ENCODE assay signal across 29 mouse cellular contexts in genomic region chr11:120583937-120584336, GRCm38 (mm10). TPM values are rescaled to one million over a fixed set of nuclear protein-coding genes. Genes with fewer than 3 reads are reported as not detected.
DNase-seq lines count a peak whose midpoint lies in the region; ATAC-seq and TF ChIP-seq lines count a peak whose summit lies in the region.
"Had no signal": no experiment of that assay in that cellular context is flagged by ENCODE, and none has a peak within 500 bp of the region (broad histone marks: within the 10 kb centered on the region; RNA-seq: fewer than 3 reads in every experiment).

No protein-coding gene starts in this region.

- no peak overlapping the region for H3K4me2 ChIP-seq in kidney, postnatal 0 days (ENCODE audit: low read length)
- H3K4me2 ChIP-seq in midbrain, embryonic 15.5 days, result no peak overlapping the region
- no peak overlapping the region for H3K4me2 ChIP-seq in hindbrain, embryonic 13.5 days
- H3K4me2 ChIP-seq: embryonic facial prominence, embryonic 13.5 days; forebrain, embryonic 13.5 days; heart, embryonic 13.5 days had no signal

- TF ChIP-seq POLR2A in kidney, adult 2 months (IDR thresholded peaks at IDR 0.05; ENCODE audit: low read depth, low read length), result no peak

- H3K9ac ChIP-seq in kidney, postnatal 0 days (ENCODE audit: low read depth, low read length), result no peak overlapping the region
- no peak overlapping the region for H3K9ac ChIP-seq in midbrain, embryonic 15.5 days
- no peak overlapping the region for H3K9ac ChIP-seq in hindbrain, embryonic 13.5 days
- H3K9ac ChIP-seq: embryonic facial prominence, embryonic 13.5 days; forebrain, embryonic 13.5 days; heart, embryonic 13.5 days had no signal

- no peaks in the 10 kb centered on the region for H3K27me3 ChIP-seq in kidney, postnatal 0 days (ENCODE audit: insufficient read depth, low read length)
- no peaks in the 10 kb centered on the region for H3K27me3 ChIP-seq in kidney, adult 2 months (replicated peaks; ENCODE audit: control insufficient read depth, insufficient read depth, low read length)
- no peaks in the 10 kb centered on the region for H3K27me3 ChIP-seq in midbrain, embryonic 15.5 days (replicated peaks)
- H3K27me3 ChIP-seq in hindbrain, embryonic 13.5 days, result no peaks in the 10 kb centered on the region
- H3K27me3 ChIP-seq: embryonic facial prominence, embryonic 13.5 days; forebrain, embryonic 13.5 days; heart, embryonic 13.5 days had no signal

- 100% methylated on average over 1 of the region's 1 CpGs for WGBS in kidney, postnatal 0 days
- 95% methylated on average over 1 of the region's 1 CpGs for WGBS in kidney, adult 2 months
- WGBS in midbrain, embryonic 15.5 days, result 97% methylated on average over 1 of the region's 1 CpGs
- 88% methylated on average over 1 of the region's 1 CpGs for WGBS in hindbrain, embryonic 13.5 days

- DNase-seq in kidney, postnatal 0 days (ENCODE audit: low spot score), result no peak
- no peak for DNase-seq in kidney, adult 2 months
- DNase-seq in ES-CJ7 (ENCODE audit: low read depth, low spot score) (peak; percentile 57), ZHBTc4 (ENCODE audit: low read depth, low spot score) (peak; percentile 39)
- DNase-seq: adrenal gland, adult 2 months; adrenal gland, postnatal 14 days; cerebellum, adult 11 months; cerebellum, adult 8-10 months; cerebellum, postnatal 10 days; cerebellum, postnatal 36 days; embryo, embryonic 11 days; gastrocnemius, postnatal 10 days; gastrocnemius, postnatal 36 days; heart, adult 2 months; heart, postnatal 14 days; heart, postnatal 4 days; kidney, adult 11 months had no signal

- TF ChIP-seq CTCF in kidney, postnatal 0 days (IDR thresholded peaks at IDR 0.05; ENCODE audit: low read depth), result 0 out of 2 replicates have a peak, but pooled peaks have one; percentile 1
- TF ChIP-seq CTCF in kidney, adult 2 months (conservative IDR thresholded peaks at IDR 0.05; ENCODE audit: insufficient read depth, insufficient read length, low read depth, low read length), result no peak

- H3K4me1 ChIP-seq in kidney, postnatal 0 days (replicated peaks; ENCODE audit: insufficient read depth, low read length), result peaks cover 12% of the 10 kb centered on the region
- H3K4me1 ChIP-seq in kidney, adult 2 months (ENCODE audit: control insufficient read depth, insufficient read depth, low read length), result peaks cover 16% of the 10 kb centered on the region
- peaks cover 26% of the 10 kb centered on the region for H3K4me1 ChIP-seq in midbrain, embryonic 15.5 days
- peaks cover 27% of the 10 kb centered on the region for H3K4me1 ChIP-seq in hindbrain, embryonic 13.5 days (replicated peaks)

- ATAC-seq in kidney, postnatal 0 days (replicated peaks; ENCODE audit: low FRiP score, low read depth), result no peak
- no peak for ATAC-seq in midbrain, embryonic 15.5 days (replicated peaks)
- ATAC-seq in hindbrain, embryonic 13.5 days (ENCODE audit: low FRiP score), result no peak
- ATAC-seq: forebrain, embryonic 13.5 days; forebrain, embryonic 16.5 days; hindbrain, embryonic 16.5 days; inflammation-experienced regulatory T-cells, adult 6 months had no signal

- H3K4me3 ChIP-seq in kidney, postnatal 0 days (replicated peaks; ENCODE audit: low read depth, low read length), result no peak overlapping the region
- H3K4me3 ChIP-seq in kidney, adult 2 months (ENCODE audit: insufficient read depth, low read depth, low read length), result no peak overlapping the region
- H3K4me3 ChIP-seq in midbrain, embryonic 15.5 days, result no peak overlapping the region
- no peak overlapping the region for H3K4me3 ChIP-seq in hindbrain, embryonic 13.5 days
- H3K4me3 ChIP-seq: embryonic facial prominence, embryonic 10.5 days; embryonic facial prominence, embryonic 13.5 days; erythroblast, embryonic 14.5 days; forebrain, embryonic 13.5 days; heart, adult 2 months; heart, embryonic 10.5 days; heart, embryonic 13.5 days had no signal

- H3K9me3 ChIP-seq in kidney, postnatal 0 days (replicated peaks; ENCODE audit: low read length), result no peaks in the 10 kb centered on the region
- no peaks in the 10 kb centered on the region for H3K9me3 ChIP-seq in midbrain, embryonic 15.5 days
- peaks cover 4% of the 10 kb centered on the region; the same call in 1 of the 2 replicates for H3K9me3 ChIP-seq in hindbrain, embryonic 13.5 days
- H3K9me3 ChIP-seq: forebrain, embryonic 13.5 days; heart, embryonic 10.5 days had no signal

- H3K27ac ChIP-seq in kidney, postnatal 0 days, result no peak overlapping the region
- H3K27ac ChIP-seq in kidney, adult 2 months (ENCODE audit: insufficient read depth, low read depth, low read length), result no peak overlapping the region
- H3K27ac ChIP-seq in midbrain, embryonic 15.5 days, result no peak overlapping the region
- H3K27ac ChIP-seq in hindbrain, embryonic 13.5 days, result no peak overlapping the region
- H3K27ac ChIP-seq: embryonic facial prominence, embryonic 10.5 days; embryonic facial prominence, embryonic 13.5 days; forebrain, embryonic 13.5 days; heart, adult 2 months; heart, embryonic 10.5 days; heart, embryonic 13.5 days had no signal

- peaks cover 33% of the 10 kb centered on the region; the same call in 1 of the 2 replicates for H3K36me3 ChIP-seq in kidney, postnatal 0 days (ENCODE audit: insufficient read depth, low read length)
- peaks cover under 1% of the 10 kb centered on the region; the same call in 1 of the 2 replicates for H3K36me3 ChIP-seq in kidney, adult 2 months (ENCODE audit: control insufficient read depth, insufficient read depth, low read length)
- peaks cover 40% of the 10 kb centered on the region for H3K36me3 ChIP-seq in midbrain, embryonic 15.5 days (replicated peaks)
- peaks cover 53% of the 10 kb centered on the region for H3K36me3 ChIP-seq in hindbrain, embryonic 13.5 days

RNA-seq across cellular contexts. Expression of gene Arhgdia, which starts 2.5 kb away (rescaled TPM):
- 444 and 506 TPM in 2 replicates for polyA plus RNA-seq in kidney, postnatal 0 days (2015; fragmentation: Nextera tagmentation; extraction: Ambion mirVana)
- 543 and 613 TPM in 2 replicates for polyA plus RNA-seq in kidney, adult 2 months (2012; rRNA removed)
- 458 and 487 TPM in 2 replicates for polyA plus RNA-seq in midbrain, embryonic 15.5 days (2015; fragmentation: Nextera tagmentation; extraction: Ambion mirVana)
- polyA plus RNA-seq in hindbrain, embryonic 13.5 days (2015; fragmentation: Nextera tagmentation; extraction: Ambion mirVana), result 471 and 481 TPM in 2 replicates

RNA-seq across cellular contexts. Expression of gene P4hb, which starts 10.9 kb away (rescaled TPM):
- 635 and 676 TPM in 2 replicates for polyA plus RNA-seq in kidney, postnatal 0 days (2015; fragmentation: Nextera tagmentation; extraction: Ambion mirVana)
- polyA plus RNA-seq in kidney, adult 2 months (2012; rRNA removed), result 323 and 342 TPM in 2 replicates
- polyA plus RNA-seq in midbrain, embryonic 15.5 days (2015; fragmentation: Nextera tagmentation; extraction: Ambion mirVana), result 256 and 259 TPM in 2 replicates
- 289 and 294 TPM in 2 replicates for polyA plus RNA-seq in hindbrain, embryonic 13.5 days (2015; fragmentation: Nextera tagmentation; extraction: Ambion mirVana)

RNA-seq across cellular contexts. Expression of gene Alyref, which starts 14.2 kb away (rescaled TPM):
- polyA plus RNA-seq in kidney, postnatal 0 days (2015; fragmentation: Nextera tagmentation; extraction: Ambion mirVana), result 341 and 361 TPM in 2 replicates
- 18.8 and 29.0 TPM in 2 replicates for polyA plus RNA-seq in kidney, adult 2 months (2012; rRNA removed)
- 225 and 233 TPM in 2 replicates for polyA plus RNA-seq in midbrain, embryonic 15.5 days (2015; fragmentation: Nextera tagmentation; extraction: Ambion mirVana)
- polyA plus RNA-seq in hindbrain, embryonic 13.5 days (2015; fragmentation: Nextera tagmentation; extraction: Ambion mirVana), result 267 and 290 TPM in 2 replicates

RNA-seq across cellular contexts. Expression of gene Anapc11, which starts 14.3 kb away (rescaled TPM):
- 159 and 168 TPM in 2 replicates for polyA plus RNA-seq in kidney, postnatal 0 days (2015; fragmentation: Nextera tagmentation; extraction: Ambion mirVana)
- polyA plus RNA-seq in kidney, adult 2 months (2012; rRNA removed), result 137 and 143 TPM in 2 replicates
- 200 and 205 TPM in 2 replicates for polyA plus RNA-seq in midbrain, embryonic 15.5 days (2015; fragmentation: Nextera tagmentation; extraction: Ambion mirVana)
- polyA plus RNA-seq in hindbrain, embryonic 13.5 days (2015; fragmentation: Nextera tagmentation; extraction: Ambion mirVana), result 179 and 192 TPM in 2 replicates

RNA-seq across cellular contexts. Expression of gene Npb, which starts 24.3 kb away (rescaled TPM):
- 48.0 and 51.4 TPM in 2 replicates for polyA plus RNA-seq in kidney, postnatal 0 days (2015; fragmentation: Nextera tagmentation; extraction: Ambion mirVana)
- 7.7 and 12.9 TPM in 2 replicates for polyA plus RNA-seq in kidney, adult 2 months (2012; rRNA removed)
- 0.59 and 1.3 TPM in 2 replicates for polyA plus RNA-seq in midbrain, embryonic 15.5 days (2015; fragmentation: Nextera tagmentation; extraction: Ambion mirVana)
- 0.79 and 1.3 TPM in 2 replicates for polyA plus RNA-seq in hindbrain, embryonic 13.5 days (2015; fragmentation: Nextera tagmentation; extraction: Ambion mirVana)
- polyA plus RNA-seq: embryonic facial prominence, embryonic 10.5 days; erythroblast, embryonic 14.5 days; forebrain, embryonic 13.5 days; forebrain, embryonic 16.5 days; heart, adult 2 months; hindbrain, embryonic 11.5 days had no signal

Comparison
In these comparisons a context has a peak if more than half of its experiments do, and no peak if none do; other contexts are left out.
1. DNase-seq: peak in ES-CJ7 (single experiment) and ZHBTc4 (single experiment); none in kidney, postnatal 0 days (single experiment) and kidney, adult 2 months (single experiment).